Mouse (Mus musculus): Measurements from ENCODE around the gene Elavl3.

DNA sequence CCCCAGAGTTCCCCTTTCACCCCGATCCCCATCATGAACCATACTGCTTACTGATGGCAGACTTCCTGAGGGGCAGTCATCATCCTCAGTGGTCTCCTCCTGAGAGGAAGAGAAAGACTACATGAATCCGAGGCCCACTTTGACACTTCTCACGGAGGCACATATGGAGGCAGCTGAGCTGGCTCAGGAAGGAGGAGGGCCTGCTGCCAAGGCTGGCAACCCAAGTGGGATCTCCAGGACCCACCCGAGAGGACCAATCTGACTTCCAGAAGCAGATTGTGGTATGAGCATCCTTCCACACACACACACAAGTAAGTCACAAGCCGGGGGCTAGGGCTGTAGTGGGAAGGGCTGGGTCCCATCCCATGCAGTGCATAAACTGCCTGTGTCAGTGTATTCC, 74.5 kb downstream of the Elavl3 start:
- TF ChIP-seq CTCF (IDR thresholded peaks at IDR 0.05; ENCODE audit: low read depth, low read length), result no peak
- TF ChIP-seq POLR2AphosphoS5 (IDR thresholded peaks at IDR 0.05; ENCODE audit: insufficient replicate concordance, low read depth, low read length), result no peak
- TF ChIP-seq TAL1 (conservative IDR thresholded peaks at IDR 0.05; ENCODE audit: low read depth, low read length), result no peak
- no peak for TF ChIP-seq GATA2 (IDR thresholded peaks at IDR 0.05; ENCODE audit: borderline replicate concordance, low read depth, low read length)
- no peak for TF ChIP-seq GATA1 (IDR thresholded peaks at IDR 0.05; ENCODE audit: borderline replicate concordance, low read length)

Measured in G1E (cell line).